Mouse (Mus musculus) megakaryocyte-erythroid progenitor cell, adult 5-6 weeks (primary cell): ENCODE results near the gene Dnah7b. TPM values are rescaled to one million over a fixed set of nuclear protein-coding genes. Genes with fewer than 3 reads are reported as not detected.
"Not testable (repeated sequence)": the region's sequence is repeated elsewhere in the genome, so short reads cannot be mapped to it uniquely, and the experiment has no call there.

Experiments used
- ATAC-seq: replicated peaks from 2 replicates; pipeline ENCODE4 v1.8.0; 2016; ENCODE audit warnings: mild to moderate bottlenecking, inconsistent platforms; ENCODE audit not compliant: severe bottlenecking, poor library complexity, low FRiP score, low TSS enrichment
- total RNA-seq, 2 experiments: library from RNA; stranded (forward) in 1 of 2; stranded (reverse) in 1 of 2; fragments of 200-1000, 215-1000 nt in 1 of 2; fragments of >200 nt in 1 of 2; fragmentation: Nextera tagmentation in 1 of 2; gene quantifications; 2 replicates each; pipeline ENCODE4 v1.2.3; 2014 to 2017

Dnah7b gene
- total RNA-seq, 2 experiments from 2014 or later: not detected

GRCm38 (mm10) chr1:46278057-46278910 is 212.2 kb downstream of the Dnah7b start:
- ATAC-seq: not testable (repeated sequence)

GRCm38 (mm10) chr1:46278911-46279565 is 212.9 kb downstream of the Dnah7b start:
- ATAC-seq: not testable (repeated sequence)

GRCm38 (mm10) chr1:46294451-46294850 is 228.3 kb downstream of the Dnah7b start:
- ATAC-seq: not testable (repeated sequence)

GRCm38 (mm10) chr1:46325942-46326341 is 259.8 kb downstream of the Dnah7b start:
- not testable (repeated sequence) for ATAC-seq

GRCm38 (mm10) chr1:46345301-46345700 is 279.2 kb downstream of the Dnah7b start:
- not testable (repeated sequence) for ATAC-seq

- ATAC-seq: not testable (repeated sequence)
Measured at GRCm38 (mm10) chr1:46380641-46381040, 314.5 kb downstream of the Dnah7b start.

- not testable (repeated sequence) for ATAC-seq
Measured at GRCm38 (mm10) chr1:46394681-46395297, 328.7 kb downstream of the Dnah7b start.

GRCm38 (mm10) chr1:46408324-46409115 is 342.4 kb downstream of the Dnah7b start:
- ATAC-seq: no peak

- not testable (repeated sequence) for ATAC-seq
Measured at GRCm38 (mm10) chr1:46414798-46415197, 348.7 kb downstream of the Dnah7b start.

GRCm38 (mm10) chr1:46416946-46417345 is 350.8 kb downstream of the Dnah7b start:
- ATAC-seq: not testable (repeated sequence)

- not testable (repeated sequence) for ATAC-seq
Measured at GRCm38 (mm10) chr1:46418966-46419365, 352.9 kb downstream of the Dnah7b start.

Other genes starting within 250 kb of the Dnah7b start
- not detected in 2 replicates for gene Gm5269, start 176.0 kb upstream of the Dnah7b start, total RNA-seq (2014; fragmentation: Nextera tagmentation)
- not detected in 2 replicates for gene Gm5269, start 176.0 kb upstream of the Dnah7b start, total RNA-seq (2017)
- 70.2 and 91.8 TPM in 2 replicates for gene Slc40a1, start 139.8 kb upstream of the Dnah7b start, total RNA-seq (2014; fragmentation: Nextera tagmentation)
- gene Slc40a1, start 139.8 kb upstream of the Dnah7b start, total RNA-seq (2017): 155 and 167 TPM in 2 replicates